Mouse (Mus musculus) G1E (cell line): ENCODE results near the gene Nat14. TPM values are rescaled to one million over a fixed set of nuclear protein-coding genes. Genes with fewer than 3 reads are reported as not detected.

Experiments used
- ATAC-seq: 2 replicates; pipeline ENCODE4 v1.8.0; 2016; ENCODE audit warnings: mild to moderate bottlenecking; ENCODE audit not compliant: insufficient number of reproducible peaks, poor library complexity, low FRiP score, severe bottlenecking; ENCODE audit errors: extremely low read depth
- DNase-seq: peaks from one replicate; pipeline ENCODE4 v3.0.0; 2012; ENCODE audit warnings: low spot score
- H3K27me3 ChIP-seq: 2 replicates; pipeline ENCODE4 v1.6.1; 2012; ENCODE audit warnings: mild to moderate bottlenecking, low read length, inconsistent platforms; ENCODE audit not compliant: insufficient read depth
- H3K36me3 ChIP-seq: replicated peaks from 2 replicates; pipeline ENCODE3; 2012; ENCODE audit warnings: mild to moderate bottlenecking, inconsistent platforms
- H3K4me1 ChIP-seq: 2 replicates; pipeline ENCODE4 v1.6.1; 2012; ENCODE audit warnings: low read depth, low read length, inconsistent platforms, mixed read lengths; ENCODE audit not compliant: insufficient read depth
- H3K4me3 ChIP-seq: 2 replicates; pipeline ENCODE4 v1.5.1; 2012; ENCODE audit warnings: low read depth, mild to moderate bottlenecking, inconsistent platforms, low read length, moderate library complexity, mixed read lengths
- H3K9me3 ChIP-seq: replicated peaks from 2 replicates; pipeline ENCODE4 v1.6.1; 2012; ENCODE audit warnings: inconsistent platforms
- CTCF ChIP-seq: IDR thresholded peaks from 2 replicates; pipeline ENCODE4 v1.5.1; 2012; ENCODE audit warnings: low read depth, low read length, inconsistent platforms, mixed read lengths
- GATA1 ChIP-seq: IDR thresholded peaks from 2 replicates; pipeline ENCODE4 v1.6.1; 2012; ENCODE audit warnings: borderline replicate concordance, low read length, inconsistent platforms, mixed read lengths
- GATA2 ChIP-seq: IDR thresholded peaks from 2 replicates; pipeline ENCODE4 v1.6.1; 2012; ENCODE audit warnings: low read depth, low read length, inconsistent platforms, borderline replicate concordance
- POLR2AphosphoS5 ChIP-seq: IDR thresholded peaks from 2 replicates; pipeline ENCODE4 v1.6.1; 2012; ENCODE audit warnings: low read depth, low read length, inconsistent platforms; ENCODE audit not compliant: insufficient replicate concordance
- TAL1 ChIP-seq: conservative IDR thresholded peaks from 2 replicates; pipeline ENCODE4 v1.6.1; 2012; ENCODE audit warnings: low read depth, low read length, inconsistent platforms, mixed read lengths
- polyA plus RNA-seq: library from polyadenylated mRNA; stranded (reverse); fragments of >175 nt; gene quantifications from 2 replicates; pipeline ENCODE4 v1.2.3, GENCODE M21; 2012
- total RNA-seq, 2 experiments: library from RNA; stranded (forward) in 1 of 2; stranded (reverse) in 1 of 2; fragments of 200-1000 nt in 1 of 2; fragments of >200 nt in 1 of 2; fragmentation: Nextera tagmentation in 1 of 2; gene quantifications; 2 replicates each; pipeline ENCODE4 v1.2.3; 2014 to 2017

The Nat14 gene
- total and polyA plus RNA-seq, 3 experiments = 0.85 to 3.6 (median 1.1) TPM

- TF ChIP-seq GATA1 (no peak), CTCF (no peak), POLR2AphosphoS5 (no peak), TAL1 (no peak), GATA2 (no peak)
- Histone ChIP-seq H3K4me3 (no peak overlapping the region), H3K4me1 (no peaks in the 10 kb centered on the region), H3K27me3 (peaks cover 3% of the 10 kb centered on the region; the same call in 1 of the 2 replicates), H3K36me3 (peaks cover 18% of the 10 kb centered on the region), H3K9me3 (peaks cover 4% of the 10 kb centered on the region)
- no peak for ATAC-seq
- no peak for DNase-seq
These were observed 22.8 kb upstream of the Nat14 start for GRCm38 (mm10) chr7:4898851-4899648.

- ATAC-seq (no peak), DNase-seq (no peak)
- H3K27me3 ChIP-seq = peaks cover 3% of the 10 kb centered on the region; the same call in 1 of the 2 replicates
- TF ChIP-seq POLR2AphosphoS5 (no peak), GATA2 (no peak), TAL1 (no peak)
- H3K9me3 ChIP-seq = peaks cover 4% of the 10 kb centered on the region
- no peaks in the 10 kb centered on the region for H3K4me1 ChIP-seq
- H3K36me3 ChIP-seq = peaks cover 11% of the 10 kb centered on the region
- H3K4me3 ChIP-seq = no peak overlapping the region
These were observed 21.9 kb upstream of the Nat14 start for GRCm38 (mm10) chr7:4899649-4900522.

DNA sequence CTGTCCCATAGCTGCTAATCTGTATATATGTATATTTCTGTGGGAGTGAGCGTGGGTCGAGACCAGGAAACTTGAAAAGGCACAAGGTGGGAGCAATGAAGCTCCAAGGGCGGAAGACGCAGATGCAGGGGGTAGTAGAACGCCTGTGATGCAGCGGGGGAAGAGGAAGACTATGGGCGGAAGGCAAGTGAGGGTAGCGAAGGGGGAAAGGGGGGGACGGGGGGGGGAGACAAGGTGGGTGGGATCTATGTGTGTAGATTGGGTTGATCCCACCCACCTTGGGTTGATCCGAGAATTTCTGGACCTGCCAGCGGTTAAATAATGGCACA, 21.3 kb upstream of the Nat14 start:
- ATAC-seq (no peak), DNase-seq (no peak)
- no peak for TF ChIP-seq CTCF
- Histone ChIP-seq H3K4me3 (no peak overlapping the region), H3K27me3 (peaks cover 3% of the 10 kb centered on the region; the same call in 1 of the 2 replicates), H3K4me1 (no peaks in the 10 kb centered on the region), H3K36me3 (peaks cover 7% of the 10 kb centered on the region), H3K9me3 (peaks cover 4% of the 10 kb centered on the region)

DNA sequence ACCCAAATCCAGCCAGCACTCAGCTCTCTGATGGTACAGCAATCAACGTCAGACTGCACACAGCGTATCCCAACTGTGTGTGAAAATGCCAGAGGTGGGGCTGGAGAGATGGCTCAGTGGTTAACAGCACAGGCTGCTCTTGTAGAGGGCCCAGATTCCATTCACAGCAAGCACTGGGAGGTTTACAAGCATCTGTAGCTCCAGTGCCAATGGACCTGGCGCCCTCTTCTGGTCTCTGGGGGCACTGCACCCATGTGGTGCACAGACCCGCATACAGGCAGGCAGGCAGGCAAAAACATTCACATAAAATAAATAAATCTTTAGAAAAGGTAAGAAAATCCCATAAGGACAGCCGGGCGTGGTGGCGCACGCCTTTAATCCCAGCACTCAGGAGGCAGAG, 20.7 kb upstream of the Nat14 start:
- no peak overlapping the region for H3K4me3 ChIP-seq
- H3K4me1 ChIP-seq = no peaks in the 10 kb centered on the region
- peaks cover 2% of the 10 kb centered on the region for H3K36me3 ChIP-seq
- H3K9me3 ChIP-seq = peaks cover 4% of the 10 kb centered on the region
- no peak for TF ChIP-seq GATA1
- no peak for TF ChIP-seq POLR2AphosphoS5
- peak; percentile 64 for TF ChIP-seq CTCF
- peaks cover 6% of the 10 kb centered on the region for H3K27me3 ChIP-seq
- DNase-seq = no peak
- no peak for ATAC-seq

DNA sequence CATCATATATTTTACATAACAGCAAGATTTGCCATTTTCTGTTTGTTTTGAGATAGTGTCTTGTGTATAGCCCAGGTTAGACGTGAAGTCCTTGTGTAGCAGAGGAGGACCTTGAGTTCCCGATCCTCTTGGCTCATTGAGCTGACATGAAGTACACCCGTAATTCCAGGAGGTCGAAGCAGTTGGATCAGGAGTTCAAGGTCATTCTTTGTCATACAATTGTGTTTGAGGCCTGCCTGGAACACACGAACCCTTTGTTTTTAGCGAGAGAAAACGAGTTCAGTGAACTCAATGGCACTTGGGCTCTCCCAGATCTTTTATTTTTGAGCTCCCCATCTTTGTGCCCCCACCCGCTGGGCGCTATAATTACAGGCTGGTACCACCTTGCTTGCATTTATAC, 19.4 kb upstream of the Nat14 start:
- ATAC-seq (no peak), DNase-seq (no peak)
- H3K9me3 ChIP-seq = peaks cover 4% of the 10 kb centered on the region
- no peak for TF ChIP-seq GATA2
- TF ChIP-seq CTCF = no peak
- TF ChIP-seq GATA1 = no peak
- no peak for TF ChIP-seq TAL1
- no peak for TF ChIP-seq POLR2AphosphoS5
- H3K27me3 ChIP-seq = peaks cover 16% of the 10 kb centered on the region
- no peak overlapping the region for H3K4me3 ChIP-seq
- no peaks in the 10 kb centered on the region for H3K36me3 ChIP-seq
- H3K4me1 ChIP-seq = no peaks in the 10 kb centered on the region

- no peak for ATAC-seq
- H3K4me3 ChIP-seq = no peak within 1 kb of the TSS
- H3K9me3 ChIP-seq = no peaks in the 10 kb centered on the region
- peaks cover 2% of the 10 kb centered on the region; the same call in 1 of the 2 replicates for H3K4me1 ChIP-seq
- H3K36me3 ChIP-seq = no peaks in the 10 kb centered on the region
- no peak for DNase-seq
- TF ChIP-seq GATA2 (no peak), GATA1 (no peak), CTCF (no peak), TAL1 (no peak), POLR2AphosphoS5 (no peak)
- H3K27me3 ChIP-seq = peaks cover 35% of the 10 kb centered on the region
These were observed 15.3 kb upstream of the Nat14 start, which contains the start of gene Gm36210 for GRCm38 (mm10) chr7:4906466-4906950. TSS of gene Gm36210 (minus strand) at chr7:4906516.
